Mouse (Mus musculus) R1 (cell line): Measurements from ENCODE around the gene Tcf19.
A peak's percentile ranks its signal among the peaks of the same experiment; 100 is the strongest.

Source experiments
- DNase-seq: peaks from one replicate; pipeline ENCODE4 v3.0.0-alpha.2; 2018; ENCODE audit warnings: low read depth, low spot score

The Tcf19 gene

DNA sequence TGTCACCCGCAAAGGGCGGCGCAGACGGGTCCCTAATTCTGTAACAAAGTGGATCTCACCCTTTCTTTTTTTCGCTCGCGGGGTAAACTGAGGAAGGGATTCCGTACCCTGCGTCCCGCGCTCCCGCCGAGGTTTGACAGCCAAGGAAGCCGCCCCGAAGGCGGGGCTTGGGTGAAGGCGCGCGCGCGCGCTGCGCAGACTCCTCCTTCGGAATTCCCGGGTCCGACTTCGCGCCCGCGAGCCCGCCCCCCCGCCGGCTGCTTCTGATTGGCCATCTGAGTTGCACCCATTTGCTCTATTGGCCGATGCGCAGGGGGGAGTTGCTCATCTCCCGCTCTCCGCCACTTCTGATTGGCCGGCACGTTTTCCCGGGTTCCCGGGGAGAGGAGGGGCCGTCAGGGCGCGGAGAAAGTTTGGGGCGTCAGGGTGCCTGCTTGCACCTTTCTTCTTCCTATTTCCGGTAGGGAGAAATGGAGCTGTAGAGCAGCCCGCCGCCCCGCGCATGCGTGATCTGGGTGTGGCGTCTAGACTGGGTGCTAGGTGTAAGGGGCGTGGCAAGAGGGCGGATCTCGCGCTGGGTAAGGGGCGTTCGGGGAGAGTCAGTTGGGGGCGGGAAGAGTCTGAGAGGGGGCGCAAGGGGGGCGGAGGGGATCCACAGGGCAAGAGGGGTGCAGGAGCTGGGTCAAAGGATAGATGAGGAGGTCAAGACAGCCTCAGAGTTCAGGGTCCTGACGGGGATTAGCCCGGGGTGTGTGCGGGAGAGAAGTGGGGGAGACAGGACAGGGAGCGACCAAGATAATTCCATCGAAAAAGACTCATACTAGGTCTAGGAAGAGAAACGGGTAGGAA is at the start of gene Tcf19, which contains the start of gene Cchcr1:
Gene Tcf19, minus strand, starts transcription at position 173 of the 849 bp plus-strand sequence.
Gene Cchcr1, plus strand, starts transcription at position 449 of the 849 bp plus-strand sequence.
- DNase-seq, result peak; percentile 99

- peak; percentile 65 for DNase-seq
Measured at GRCm38 (mm10) chr17:35558216-35558615, 41.6 kb upstream of the Tcf19 start.

- peak; percentile 53 for DNase-seq
Measured at GRCm38 (mm10) chr17:35557351-35557750, 40.7 kb upstream of the Tcf19 start.

- peak; percentile 85 for DNase-seq
Measured at GRCm38 (mm10) chr17:35556812-35557211, 40.2 kb upstream of the Tcf19 start.

DNA sequence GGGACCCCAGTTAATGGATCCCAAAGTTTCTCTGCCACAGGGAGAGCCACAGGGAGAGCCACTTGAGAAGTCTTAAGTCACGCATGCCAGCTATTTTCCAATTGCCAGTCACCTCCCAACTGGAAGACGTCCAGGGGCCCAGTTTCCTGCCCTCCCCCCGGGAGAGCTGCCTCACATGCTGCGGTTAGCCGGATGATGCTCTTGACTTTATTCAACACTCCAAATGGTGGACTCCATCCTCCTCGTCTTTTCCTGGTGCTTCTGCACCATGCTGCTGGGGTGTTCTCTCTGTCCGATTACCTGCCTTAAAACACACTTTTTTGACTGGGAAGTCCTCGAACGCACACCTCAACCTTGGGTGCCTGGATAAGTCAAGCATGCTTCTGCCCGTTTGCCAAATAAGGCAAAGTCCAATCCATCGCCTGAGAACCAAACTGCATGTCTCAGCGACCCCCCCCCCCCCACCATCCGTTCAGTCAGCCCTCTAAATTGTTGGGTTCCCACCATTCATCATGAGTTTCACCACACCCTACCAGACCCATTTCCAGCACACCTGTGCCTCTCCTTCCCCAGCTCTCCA is 39.7 kb upstream of the Tcf19 start:
- no peak for DNase-seq

- peak; percentile 61 for DNase-seq
Measured at GRCm38 (mm10) chr17:35554761-35555397, 38.3 kb upstream of the Tcf19 start.

DNA sequence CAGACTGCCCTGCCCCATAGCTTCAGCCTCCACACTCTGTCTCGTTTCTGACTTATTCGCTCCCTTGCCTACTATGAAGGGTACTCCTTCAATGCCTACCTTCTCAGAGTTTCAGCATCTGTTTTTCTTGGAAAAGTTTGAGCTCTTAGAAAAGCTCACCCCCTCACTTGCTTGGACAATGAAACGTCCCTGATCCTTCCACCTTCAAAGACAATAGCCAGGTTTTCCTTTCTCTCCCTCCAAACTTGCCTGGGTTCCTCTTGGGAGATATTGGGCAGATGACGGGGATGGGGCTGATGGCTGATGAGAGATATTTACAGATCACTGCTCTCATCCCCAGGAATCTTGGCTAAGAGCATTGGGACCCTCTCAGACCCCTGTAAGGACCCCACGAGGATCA is 37.7 kb upstream of the Tcf19 start:
- DNase-seq, result no peak

DNA sequence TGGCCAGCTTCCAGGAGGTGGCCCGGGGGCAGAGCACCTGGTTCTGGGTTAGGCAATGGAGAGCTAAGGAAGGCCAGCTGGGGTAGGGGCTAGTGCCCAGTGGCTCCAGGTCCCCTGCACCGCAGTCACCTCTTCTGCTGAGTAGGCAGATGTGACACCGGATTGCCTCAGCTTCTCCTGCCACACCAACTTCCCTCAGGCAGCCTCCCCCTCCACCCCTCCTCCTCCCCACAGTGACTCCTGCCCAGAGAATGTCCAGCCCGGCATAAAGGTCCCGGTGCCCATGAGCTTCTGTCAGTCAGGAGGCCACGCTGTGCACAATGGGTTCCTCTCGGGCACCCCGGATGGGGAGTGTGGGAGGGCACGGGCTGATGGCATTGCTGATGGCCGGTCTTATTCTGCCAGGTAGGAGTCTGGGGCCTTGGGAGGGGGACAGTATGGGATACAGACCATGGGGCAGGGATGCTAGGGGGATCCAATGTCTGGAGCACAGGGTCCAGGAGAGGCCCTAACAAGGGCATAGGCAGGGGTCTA is 35.3 kb upstream of the Tcf19 start, which contains the start of gene Cdsn:
Gene Cdsn, plus strand, starts transcription at position 248 of the 534 bp plus-strand sequence.
- no peak for DNase-seq

GRCm38 (mm10) chr17:35550871-35551270 is 34.2 kb upstream of the Tcf19 start:
- DNase-seq, result no peak

DNA sequence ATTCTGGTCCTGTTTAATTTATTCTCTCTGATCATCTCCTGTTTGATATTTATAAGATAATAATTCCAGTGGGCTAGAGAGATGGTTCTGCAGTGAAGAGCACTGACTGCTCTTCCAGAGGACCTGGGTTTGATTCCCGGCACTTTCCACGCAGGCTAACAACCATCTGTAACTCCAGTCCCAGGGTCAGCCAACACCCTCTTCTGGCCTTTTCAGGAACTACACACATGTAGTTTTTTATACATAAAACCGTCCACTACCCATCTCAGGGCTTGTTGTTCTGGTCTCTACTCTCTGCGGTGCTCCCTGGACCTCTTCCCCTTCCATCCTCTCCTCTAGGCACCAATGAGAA is 33.5 kb upstream of the Tcf19 start:
- peak; percentile 57 for DNase-seq

DNA sequence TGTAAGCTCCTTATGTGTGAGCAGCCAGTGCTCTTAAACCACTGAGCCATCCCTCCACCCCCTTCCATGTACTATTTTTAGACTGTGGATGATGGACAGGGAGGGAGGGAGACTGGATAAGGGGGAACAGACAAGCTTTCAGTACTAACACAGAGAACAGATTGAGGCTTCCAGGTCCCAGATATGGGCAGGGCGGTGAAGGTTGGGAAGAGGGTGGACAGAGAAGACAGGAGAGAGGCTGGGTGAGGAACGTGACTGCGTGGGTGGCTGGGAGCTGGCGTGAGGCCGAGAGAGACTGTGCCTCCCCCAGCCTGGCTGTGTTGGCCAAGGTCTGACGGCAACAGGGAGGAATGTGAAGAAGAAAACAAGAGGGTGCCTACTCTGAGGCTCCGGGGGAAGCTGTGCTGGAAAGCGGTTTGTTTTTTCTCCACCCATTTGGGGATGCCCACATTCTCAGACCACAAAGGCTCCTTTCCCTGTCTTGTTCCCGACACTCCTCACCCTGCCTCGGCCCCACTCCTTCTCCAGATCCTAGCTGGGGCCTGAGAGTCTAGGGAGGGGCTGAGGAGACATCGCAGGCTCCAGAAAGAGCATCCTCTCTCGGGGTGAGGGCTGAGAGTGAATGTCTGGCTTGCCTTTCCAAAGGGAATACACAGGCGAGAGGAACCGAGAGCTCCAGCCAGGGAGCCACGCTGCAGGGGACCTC is 33.0 kb upstream of the Tcf19 start:
- no peak for DNase-seq

DNA sequence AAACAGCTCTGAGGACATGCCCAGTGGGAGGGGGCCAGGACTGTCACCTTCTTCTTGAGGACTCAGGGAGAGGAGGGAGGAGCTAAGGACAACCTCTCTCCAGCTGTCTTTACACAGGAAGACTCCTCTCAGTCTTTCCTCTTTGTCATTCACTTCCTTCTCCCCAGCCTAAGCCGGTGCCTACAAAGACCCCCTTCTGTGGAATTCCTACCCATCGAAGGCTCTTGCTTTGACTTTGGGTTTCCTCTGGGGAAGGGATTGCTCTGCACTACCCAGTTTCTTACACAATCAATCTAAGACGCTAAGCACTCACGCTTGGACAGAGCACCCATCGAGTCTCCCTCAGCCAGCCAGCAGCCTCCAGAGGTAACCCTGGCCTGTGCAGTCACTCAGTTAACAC is 32.0 kb upstream of the Tcf19 start:
- peak; percentile 93 for DNase-seq

DNA sequence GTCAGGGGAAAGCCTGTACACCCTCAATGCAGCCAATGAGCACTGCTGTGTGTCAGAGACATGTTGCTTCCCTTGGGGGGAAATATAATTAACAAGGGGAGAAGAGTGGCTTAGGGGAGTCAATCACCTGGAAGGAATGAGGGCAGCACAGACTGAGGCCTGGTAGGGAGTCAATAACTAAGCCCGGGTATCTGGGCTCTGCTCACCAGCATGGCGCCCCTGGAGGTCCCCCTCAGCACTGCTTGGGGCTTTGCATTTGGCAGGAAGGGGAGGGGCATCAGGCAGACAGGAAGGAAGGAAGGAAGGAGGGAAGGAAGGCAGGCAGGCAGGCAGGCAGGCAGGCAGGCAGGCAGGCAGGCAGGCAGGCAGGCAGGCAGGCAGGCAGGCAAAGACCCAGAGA is 30.8 kb upstream of the Tcf19 start:
- peak; percentile 94 for DNase-seq

DNA sequence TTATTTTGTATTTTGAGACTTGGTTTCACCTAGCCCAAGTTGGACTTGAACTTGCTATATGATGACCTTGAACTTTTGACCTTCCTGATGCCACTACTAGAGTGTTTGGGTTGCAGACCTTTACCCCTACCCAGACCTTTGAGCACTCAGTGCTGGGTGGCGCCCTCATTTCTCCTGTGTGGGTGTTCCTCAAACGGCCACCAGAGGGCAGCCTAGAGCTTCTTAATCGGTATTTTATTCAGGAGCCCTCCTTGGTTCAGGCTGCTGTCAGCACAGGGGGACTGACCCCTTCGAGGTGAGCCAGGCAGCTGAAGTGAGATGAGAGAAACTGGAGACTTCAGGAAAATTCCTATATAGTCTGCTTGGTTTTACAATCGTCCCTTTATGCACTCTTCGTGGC is 28.1 kb upstream of the Tcf19 start:
- peak; percentile 90 for DNase-seq

DNA sequence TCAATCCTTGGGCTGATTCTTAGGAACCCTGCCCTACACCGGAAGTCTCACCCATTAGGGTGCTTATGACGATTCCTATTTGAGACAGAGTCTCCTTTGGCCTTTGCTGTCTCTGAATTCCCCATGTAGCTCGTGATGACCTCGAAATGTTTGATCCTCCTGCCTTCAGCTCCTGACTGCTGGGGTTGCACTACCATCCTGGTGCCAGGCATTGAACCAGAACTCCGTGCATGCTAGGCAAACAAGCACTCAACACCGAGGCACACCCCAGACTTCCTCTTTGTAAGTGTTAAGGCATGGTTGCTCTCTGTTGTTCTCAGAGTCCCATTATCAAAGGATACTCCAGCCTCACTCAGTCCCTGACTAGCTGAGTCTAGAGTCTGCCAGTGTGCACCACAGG is 27.4 kb upstream of the Tcf19 start:
- DNase-seq, result no peak

GRCm38 (mm10) chr17:35543412-35543861 is 26.8 kb upstream of the Tcf19 start:
- DNase-seq, result peak; percentile 66

- peak; percentile 90 for DNase-seq
Measured at GRCm38 (mm10) chr17:35542761-35543411, 26.3 kb upstream of the Tcf19 start.

- DNase-seq, result peak; percentile 70
Measured at GRCm38 (mm10) chr17:35539540-35539939, 22.9 kb upstream of the Tcf19 start.

DNA sequence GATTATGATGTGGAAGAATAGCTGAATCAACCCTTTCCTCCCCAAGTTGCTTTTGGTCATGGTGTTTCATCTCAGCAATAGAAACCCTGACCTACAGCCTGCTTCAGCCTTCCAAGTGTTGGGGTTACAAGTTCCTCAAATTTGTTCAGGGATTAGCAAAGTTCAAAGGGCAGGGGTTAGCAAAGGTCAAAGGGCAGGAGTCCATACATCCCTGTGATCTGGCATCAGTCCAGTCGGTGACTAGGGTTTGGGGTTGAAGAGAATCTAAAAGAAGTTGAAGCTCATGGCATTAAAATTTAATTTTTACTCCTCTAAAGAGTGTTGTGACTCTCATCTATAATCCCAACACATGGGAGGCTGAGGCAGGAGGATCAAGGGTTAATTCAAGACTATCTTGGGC is 21.9 kb upstream of the Tcf19 start:
- no peak for DNase-seq

GRCm38 (mm10) chr17:35537421-35537820 is 20.8 kb upstream of the Tcf19 start:
- DNase-seq, result no peak

DNA sequence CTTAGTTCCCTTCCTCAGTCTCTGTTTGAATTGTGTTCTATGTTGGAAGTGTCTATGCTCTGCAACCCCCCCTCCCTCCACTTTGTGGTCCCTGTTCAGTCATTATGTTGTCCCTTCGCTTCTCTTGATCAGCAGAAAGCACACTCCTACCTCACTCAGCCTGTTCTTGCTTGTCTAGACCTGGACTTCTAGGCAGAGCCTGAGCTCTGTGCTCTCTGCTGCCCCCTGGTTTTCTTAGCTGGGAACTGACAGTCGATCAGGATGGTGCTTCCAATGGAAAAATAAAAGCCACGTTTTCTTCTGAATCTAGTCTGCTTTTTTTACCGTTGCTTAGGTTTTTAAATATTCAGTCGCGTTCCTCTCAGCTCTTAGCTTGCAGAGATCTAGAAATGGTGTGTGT is 17.7 kb upstream of the Tcf19 start:
- peak; percentile 86 for DNase-seq
